Mouse (Mus musculus) liver, adult 2 months (tissue): ENCODE data around the gene Sh3gl2.

Experiments used
- CTCF ChIP-seq: fragments of 200-500 bp; IDR thresholded peaks from 2 replicates; pipeline ENCODE4 v1.5.1; 2011; ENCODE audit warnings: low read depth, low read length, control low read depth
- POLR2A ChIP-seq: fragments of 200-500 bp; IDR thresholded peaks from 2 replicates; pipeline ENCODE4 v1.6.1; 2011; ENCODE audit warnings: low read length, control low read depth; ENCODE audit not compliant: insufficient read depth; ENCODE audit errors: extremely low read depth

DNA sequence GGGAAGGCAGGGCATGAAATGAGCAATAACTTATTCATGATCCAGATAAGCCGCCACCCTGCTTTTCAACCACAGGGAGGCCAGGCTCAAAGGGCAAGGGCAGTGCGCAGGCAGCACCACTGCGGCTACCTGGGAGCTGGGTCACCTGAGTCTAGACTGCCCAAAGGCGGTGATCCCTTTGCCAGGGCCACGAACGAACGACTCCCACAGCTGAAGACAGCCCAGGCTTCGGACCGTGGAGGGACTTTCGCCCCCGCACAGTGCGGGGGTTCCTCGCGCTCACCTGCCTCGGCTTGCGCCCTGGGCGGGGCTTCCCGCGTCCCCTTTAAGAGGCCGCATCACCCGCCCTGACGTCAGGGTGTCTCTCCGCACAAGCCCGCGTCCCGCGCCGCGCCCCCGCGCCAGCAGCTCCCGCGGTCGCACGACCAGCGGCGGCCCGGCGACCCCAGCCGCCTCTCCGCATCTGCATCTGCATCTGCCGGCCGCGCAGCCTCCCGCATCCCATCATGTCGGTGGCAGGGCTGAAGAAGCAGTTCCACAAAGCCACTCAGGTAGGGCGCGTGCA lies at the start of gene Sh3gl2:
- no peak for TF ChIP-seq CTCF
- TF ChIP-seq POLR2A: no peak
